Mouse (Mus musculus): Measurements from ENCODE around the gene Spp2.

DNA sequence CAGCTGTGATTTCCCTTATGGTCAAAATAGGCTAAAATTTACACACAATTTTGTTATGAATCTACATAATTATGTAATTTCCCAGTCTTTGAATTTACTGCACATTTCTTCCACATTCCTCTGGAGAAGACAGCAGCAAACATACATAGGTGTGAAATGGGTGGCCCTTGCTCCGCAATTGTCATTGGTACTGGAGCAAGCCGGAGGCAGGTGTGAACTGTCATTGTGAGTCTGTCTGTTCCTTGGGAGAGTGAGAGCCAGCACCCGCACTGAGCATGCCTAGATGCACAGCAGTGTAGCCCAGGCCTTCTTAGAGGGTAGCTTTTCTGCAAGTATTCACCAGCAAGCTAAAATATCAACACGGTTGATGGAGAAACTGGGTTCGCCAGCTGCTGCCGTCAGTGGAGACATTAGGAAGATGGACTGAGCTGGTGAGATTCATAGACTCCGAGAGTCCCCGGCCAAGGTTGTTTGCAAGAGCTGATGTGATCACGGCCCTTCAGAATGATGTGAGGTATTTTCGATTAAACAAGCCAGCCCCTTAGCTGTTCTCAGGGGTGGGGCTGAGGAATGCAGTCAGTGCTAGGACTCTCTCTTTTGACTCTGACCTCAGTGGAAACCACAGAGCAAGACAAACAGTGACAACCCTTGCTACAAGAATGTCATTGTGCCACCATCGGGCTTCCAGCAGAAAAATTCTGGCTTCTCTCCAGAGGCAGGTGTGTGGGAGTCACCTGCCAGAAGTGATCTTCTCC is 21.4 kb downstream of the Spp2 start:
- TF ChIP-seq TCF3 (IDR thresholded peaks at IDR 0.05; ENCODE audit: insufficient read length, low read depth) (no peak), MYOG (IDR thresholded peaks at IDR 0.05; ENCODE audit: control insufficient read depth in 1 of 3, insufficient read depth in 1 of 3, insufficient read length in 2 of 3, low read depth in 2 of 3) (no peak), CEBPB (IDR thresholded peaks at IDR 0.05; ENCODE audit: insufficient read depth, poor library complexity, severe bottlenecking) (no peak), E2F4 (IDR thresholded peaks at IDR 0.05; ENCODE audit: insufficient read depth) (no peak), POLR2A (IDR thresholded peaks at IDR 0.05; ENCODE audit: insufficient read length, low read depth) (no peak), TCF12 (IDR thresholded peaks at IDR 0.05; ENCODE audit: insufficient read depth, poor library complexity, severe bottlenecking) (no peak), SRF (IDR thresholded peaks at IDR 0.05; ENCODE audit: control insufficient read depth, insufficient read length, low read depth) (no peak), USF1 (IDR thresholded peaks at IDR 0.05; ENCODE audit: low read depth) (no peak), MAX (IDR thresholded peaks at IDR 0.05; ENCODE audit: low read depth) (no peak), MYOD1 (IDR thresholded peaks at IDR 0.05; ENCODE audit: control insufficient read depth in 1 of 3, insufficient read length in 2 of 3, low read depth in 2 of 3) (no peak), POLR2AphosphoS2 (IDR thresholded peaks at IDR 0.05; ENCODE audit: insufficient read length, low read depth) (no peak)
